Mouse (Mus musculus) layer of hippocampus, adult 2 months (tissue): ENCODE measurements at regions not wholly inside any gene's neighbourhood (a gene's known extent, or its start where the extent isn't known, plus 50 kb on each side); places are given as distances from the start of the nearest gene placed in this dataset.

Source experiments
- DNase-seq, 2 experiments: peaks; one replicate each; pipeline ENCODE4 v3.0.0; 2022; ENCODE audit warnings: low spot score in 2 of 2
- H3K27ac ChIP-seq: fragments of 200-600 bp; 2 replicates; pipeline ENCODE4 v1.8.1; 2022
- H3K4me3 ChIP-seq: fragments of 200-600 bp; 2 replicates; pipeline ENCODE4 v1.8.1; 2022; ENCODE audit warnings: mild to moderate bottlenecking
- CTCF ChIP-seq: fragments of 200-600 bp; conservative IDR thresholded peaks from 2 replicates; pipeline ENCODE4 v1.8.1; 2022; ENCODE audit warnings: antibody characterized with exemption, mild to moderate bottlenecking, moderate library complexity

- Histone ChIP-seq H3K4me3 (no peak overlapping the region), H3K27ac (no peak overlapping the region)
- DNase-seq: no peak
- TF ChIP-seq CTCF: no peak
Observed at GRCm38 (mm10) chr17:51358362-51358739, 179.2 kb upstream of the Tbc1d5 start.

- H3K4me3 ChIP-seq: no peak overlapping the region
- no peak overlapping the region for H3K27ac ChIP-seq
- no peak for TF ChIP-seq CTCF
- no peak for DNase-seq
Observed at GRCm38 (mm10) chr17:51357690-51358361, 178.7 kb upstream of the Tbc1d5 start.

GRCm38 (mm10) chr17:51356447-51356846, 177.3 kb upstream of the Tbc1d5 start:
- H3K27ac ChIP-seq: no peak overlapping the region
- DNase-seq: no peak
- H3K4me3 ChIP-seq: peak overlapping the region; percentile 41
- no peak for TF ChIP-seq CTCF

- no peak for TF ChIP-seq CTCF
- DNase-seq: no peak
- Histone ChIP-seq H3K4me3 (peak overlapping the region; percentile 36; the same call in 1 of the 2 replicates), H3K27ac (no peak overlapping the region)
Observed at GRCm38 (mm10) chr17:51321868-51322267, 142.7 kb upstream of the Tbc1d5 start.

GRCm38 (mm10) chr17:51321025-51321424, 141.9 kb upstream of the Tbc1d5 start:
- no peak for DNase-seq
- H3K4me3 ChIP-seq: no peak overlapping the region
- no peak for TF ChIP-seq CTCF
- no peak overlapping the region for H3K27ac ChIP-seq

GRCm38 (mm10) chr17:51304964-51305363, 125.8 kb upstream of the Tbc1d5 start:
- no peak overlapping the region for H3K4me3 ChIP-seq
- H3K27ac ChIP-seq: no peak overlapping the region
- no peak for TF ChIP-seq CTCF
- no peak for DNase-seq

DNA sequence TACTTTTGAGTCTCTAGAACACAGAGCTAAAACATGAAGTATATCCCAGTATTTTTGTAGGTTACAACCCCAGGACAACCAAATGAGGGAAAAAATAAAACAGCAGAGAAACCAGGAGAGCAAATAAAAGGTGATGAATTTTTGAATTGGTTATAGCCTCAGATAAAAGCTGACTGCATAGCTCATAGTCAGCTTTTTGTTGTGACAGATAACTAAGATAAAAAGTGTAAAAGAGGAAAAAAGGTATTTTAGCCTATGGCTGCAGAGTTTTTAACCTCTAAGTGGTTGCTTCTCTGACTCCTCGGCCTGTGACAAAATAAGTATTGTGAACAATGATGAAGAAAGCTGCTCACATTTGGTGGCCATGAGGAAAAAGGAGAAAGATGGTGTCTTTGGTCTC, 111.6 kb upstream of the Tbc1d5 start:
- no peak for TF ChIP-seq CTCF
- Histone ChIP-seq H3K27ac (no peak overlapping the region), H3K4me3 (no peak overlapping the region)
- no peak for DNase-seq

- H3K4me3 ChIP-seq: no peak overlapping the region
- peak; percentile 75 for TF ChIP-seq CTCF
- H3K27ac ChIP-seq: no peak overlapping the region
- peak in 1 of 2 experiments; percentile 44 for DNase-seq
Observed at GRCm38 (mm10) chr17:51288751-51289150, 109.6 kb upstream of the Tbc1d5 start.

DNA sequence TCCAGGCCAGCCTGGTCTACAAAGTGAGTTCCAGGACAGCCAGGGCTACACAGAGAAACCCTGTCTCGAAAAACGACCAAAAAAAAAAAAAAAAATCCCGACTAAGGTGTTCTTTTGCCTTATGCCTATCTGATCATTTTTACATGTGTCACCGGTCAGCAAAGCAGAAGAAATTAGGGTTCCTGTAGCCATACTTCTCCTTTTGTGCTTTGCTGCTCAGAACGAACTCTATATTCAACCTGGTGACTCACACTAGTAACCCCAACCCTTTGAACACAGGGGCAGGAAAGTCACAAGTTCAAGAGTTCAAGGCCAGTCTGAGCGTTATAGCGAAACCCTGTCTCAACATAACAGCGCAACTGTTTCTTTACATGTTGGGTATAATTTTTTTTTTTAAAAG, 108.7 kb upstream of the Tbc1d5 start:
- H3K4me3 ChIP-seq: no peak overlapping the region
- DNase-seq: no peak
- no peak for TF ChIP-seq CTCF
- H3K27ac ChIP-seq: no peak overlapping the region

- DNase-seq: no peak
- TF ChIP-seq CTCF: no peak
- Histone ChIP-seq H3K27ac (no peak overlapping the region), H3K4me3 (no peak overlapping the region)
Observed at GRCm38 (mm10) chr17:51285362-51285761, 106.2 kb upstream of the Tbc1d5 start.

GRCm38 (mm10) chr17:51278771-51279170, 99.6 kb upstream of the Tbc1d5 start:
- H3K4me3 ChIP-seq: no peak overlapping the region
- no peak for TF ChIP-seq CTCF
- H3K27ac ChIP-seq: no peak overlapping the region
- no peak for DNase-seq

DNA sequence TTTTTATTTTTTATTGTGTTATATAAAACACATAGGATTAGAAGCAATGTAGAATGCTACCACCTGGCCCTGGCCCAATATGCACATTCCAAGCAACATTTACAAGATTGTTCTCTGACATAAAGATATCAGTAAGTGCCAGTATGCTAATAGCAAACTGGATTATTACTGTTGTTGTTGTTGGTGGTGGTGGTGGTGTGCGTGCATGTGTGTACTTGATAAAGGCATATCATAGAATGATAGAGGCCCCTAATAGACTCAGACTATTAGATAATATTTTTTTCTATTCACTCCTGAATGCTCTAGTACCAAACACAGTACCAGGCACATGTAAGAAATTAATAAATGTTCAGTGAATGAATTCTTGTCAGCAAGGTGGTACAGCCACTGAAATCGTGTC, 98.9 kb upstream of the Tbc1d5 start:
- no peak for DNase-seq
- no peak for TF ChIP-seq CTCF
- no peak overlapping the region for H3K4me3 ChIP-seq
- no peak overlapping the region for H3K27ac ChIP-seq

GRCm38 (mm10) chr17:51277161-51277560, 98.0 kb upstream of the Tbc1d5 start:
- H3K4me3 ChIP-seq: no peak overlapping the region
- DNase-seq: no peak
- H3K27ac ChIP-seq: no peak overlapping the region
- TF ChIP-seq CTCF: no peak

DNA sequence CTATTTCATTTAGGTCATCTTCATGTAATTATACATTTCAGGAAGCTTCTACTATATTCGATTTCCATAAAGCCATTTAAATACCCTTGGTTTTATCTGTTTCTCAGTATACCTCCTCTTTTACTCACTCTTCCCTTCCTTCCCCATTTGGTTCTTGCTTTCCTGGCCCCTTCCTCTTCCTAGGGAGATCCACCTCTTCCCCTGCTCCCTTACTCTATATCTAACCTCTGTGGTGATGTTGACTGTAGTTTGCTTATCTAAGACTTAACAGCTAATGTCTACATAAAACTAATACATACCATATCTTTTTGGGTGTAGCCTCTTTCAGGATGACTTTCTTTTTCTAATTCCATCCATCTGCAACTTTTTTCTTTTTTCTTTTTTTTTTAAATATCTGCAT, 92.9 kb upstream of the Tbc1d5 start:
- H3K4me3 ChIP-seq: no peak overlapping the region
- no peak for DNase-seq
- H3K27ac ChIP-seq: no peak overlapping the region
- no peak for TF ChIP-seq CTCF
